Mouse (Mus musculus): ENCODE measurements around the gene Styxl1. TPM values are rescaled to one million over a fixed set of nuclear protein-coding genes. Genes with fewer than 3 reads are reported as not detected.
A peak's percentile ranks its signal among the peaks of the same experiment; 100 is the strongest.

Gene Styxl1
- total RNA-seq, 1 experiment = not detected

GRCm38 (mm10) chr5:135734057-135734680, 44.0 kb downstream of the Styxl1 start:
- H3K4me3 ChIP-seq (ENCODE audit: insufficient read depth in 1 of 2, low read depth in 1 of 2, low read length in 2 of 2, poor library complexity in 1 of 2, severe bottlenecking in 1 of 2) = peak overlapping the region; percentile 49 to 56; a peak in 3 of 4 replicates
- peaks cover 5 to 26% of the 10 kb centered on the region in 2 experiments for H3K4me1 ChIP-seq (ENCODE audit: control insufficient read depth in 2 of 2, insufficient read depth in 2 of 2, low read length in 2 of 2, poor library complexity in 1 of 2)
- in situ Hi-C loops (cut with MboI; ENCODE audit: low sequenced_read_pairs in 2 of 2, unreplicated experiment in 2 of 2) = no loop called here
- no peak overlapping the region for H3K27ac ChIP-seq (ENCODE audit: insufficient read depth, low read depth, low read length, poor library complexity, severe bottlenecking)
- no peak for DNase-seq (ENCODE audit: low read depth, low spot score)
- H3K36me3 ChIP-seq (ENCODE audit: control insufficient read depth, insufficient read depth, low read length, poor library complexity, severe bottlenecking) = peaks cover 62% of the 10 kb centered on the region
- TF ChIP-seq MAFK (IDR thresholded peaks at IDR 0.05; ENCODE audit: insufficient read depth, low read depth, low read length) (no peak), HCFC1 (IDR thresholded peaks at IDR 0.05; ENCODE audit: borderline replicate concordance, insufficient read depth, low read length) (no peak), CHD2 (IDR thresholded peaks at IDR 0.05; ENCODE audit: low read depth, low read length) (no peak), ZC3H11A (IDR thresholded peaks at IDR 0.05; ENCODE audit: borderline replicate concordance, low read depth, low read length) (no peak), ZNF384 (IDR thresholded peaks at IDR 0.05; ENCODE audit: low read depth, low read length) (no peak)
- no peaks in the 10 kb centered on the region for H3K9me3 ChIP-seq (ENCODE audit: control insufficient read depth, insufficient read depth, low read depth, low read length)
- peak overlapping the region; percentile 54 for H3K9ac ChIP-seq (ENCODE audit: insufficient read depth, low read depth, low read length, poor library complexity, severe bottlenecking)

GRCm38 (mm10) chr5:135733071-135733470, 45.1 kb downstream of the Styxl1 start:
- no peak for DNase-seq (ENCODE audit: low read depth, low spot score)
- H3K4me1 ChIP-seq (ENCODE audit: control insufficient read depth in 2 of 2, insufficient read depth in 2 of 2, low read length in 2 of 2, poor library complexity in 1 of 2) = peaks cover 2 to 26% of the 10 kb centered on the region in 2 experiments; a peak in 3 of 4 replicates
- H3K36me3 ChIP-seq (ENCODE audit: control insufficient read depth, insufficient read depth, low read length, poor library complexity, severe bottlenecking) = peaks cover 67% of the 10 kb centered on the region
- TF ChIP-seq ZNF384 (IDR thresholded peaks at IDR 0.05; ENCODE audit: low read depth, low read length) (no peak), HCFC1 (IDR thresholded peaks at IDR 0.05; ENCODE audit: borderline replicate concordance, insufficient read depth, low read length) (no peak), ZC3H11A (IDR thresholded peaks at IDR 0.05; ENCODE audit: borderline replicate concordance, low read depth, low read length) (no peak), MAFK (IDR thresholded peaks at IDR 0.05; ENCODE audit: insufficient read depth, low read depth, low read length) (no peak), CHD2 (IDR thresholded peaks at IDR 0.05; ENCODE audit: low read depth, low read length) (no peak)
- in situ Hi-C loops (cut with MboI; ENCODE audit: low sequenced_read_pairs in 2 of 2, unreplicated experiment in 2 of 2) = no loop called here
- H3K9me3 ChIP-seq (ENCODE audit: control insufficient read depth, insufficient read depth, low read depth, low read length) = no peaks in the 10 kb centered on the region
- peak overlapping the region; percentile 54; the same call in 1 of the 2 replicates for H3K9ac ChIP-seq (ENCODE audit: insufficient read depth, low read depth, low read length, poor library complexity, severe bottlenecking)
- no peak overlapping the region for H3K27ac ChIP-seq (ENCODE audit: insufficient read depth, low read depth, low read length, poor library complexity, severe bottlenecking)
- peak overlapping the region; percentile 49 to 56; a peak in 1 of 4 replicates for H3K4me3 ChIP-seq (ENCODE audit: insufficient read depth in 1 of 2, low read depth in 1 of 2, low read length in 2 of 2, poor library complexity in 1 of 2, severe bottlenecking in 1 of 2)

GRCm38 (mm10) chr5:135731322-135731721, 46.9 kb downstream of the Styxl1 start:
- Histone ChIP-seq H3K4me3 (ENCODE audit: insufficient read depth in 1 of 2, low read depth in 1 of 2, low read length in 2 of 2, poor library complexity in 1 of 2, severe bottlenecking in 1 of 2) (no peak overlapping the region), H3K9me3 (ENCODE audit: control insufficient read depth, insufficient read depth, low read depth, low read length) (no peaks in the 10 kb centered on the region), H3K4me1 (ENCODE audit: control insufficient read depth in 2 of 2, insufficient read depth in 2 of 2, low read length in 2 of 2, poor library complexity in 1 of 2) (peaks cover 2 to 17% of the 10 kb centered on the region in 2 experiments; a peak in 3 of 4 replicates), H3K27ac (ENCODE audit: insufficient read depth, low read depth, low read length, poor library complexity, severe bottlenecking) (no peak overlapping the region), H3K36me3 (ENCODE audit: control insufficient read depth, insufficient read depth, low read length, poor library complexity, severe bottlenecking) (peaks cover 66% of the 10 kb centered on the region), H3K9ac (ENCODE audit: insufficient read depth, low read depth, low read length, poor library complexity, severe bottlenecking) (no peak overlapping the region)
- in situ Hi-C loops (cut with MboI; ENCODE audit: low sequenced_read_pairs in 2 of 2, unreplicated experiment in 2 of 2) = no loop called here
- TF ChIP-seq HCFC1 (IDR thresholded peaks at IDR 0.05; ENCODE audit: borderline replicate concordance, insufficient read depth, low read length) (no peak), ZC3H11A (IDR thresholded peaks at IDR 0.05; ENCODE audit: borderline replicate concordance, low read depth, low read length) (no peak), CHD2 (IDR thresholded peaks at IDR 0.05; ENCODE audit: low read depth, low read length) (no peak)
- DNase-seq (ENCODE audit: low read depth, low spot score) = no peak

- no peak overlapping the region for H3K4me3 ChIP-seq (ENCODE audit: insufficient read depth in 1 of 2, low read depth in 1 of 2, low read length in 2 of 2, poor library complexity in 1 of 2, severe bottlenecking in 1 of 2)
- peaks cover 2 to 14% of the 10 kb centered on the region in 2 experiments; a peak in 2 of 4 replicates for H3K4me1 ChIP-seq (ENCODE audit: control insufficient read depth in 2 of 2, insufficient read depth in 2 of 2, low read length in 2 of 2, poor library complexity in 1 of 2)
- peaks cover 62% of the 10 kb centered on the region for H3K36me3 ChIP-seq (ENCODE audit: control insufficient read depth, insufficient read depth, low read length, poor library complexity, severe bottlenecking)
- TF ChIP-seq HCFC1 (IDR thresholded peaks at IDR 0.05; ENCODE audit: borderline replicate concordance, insufficient read depth, low read length) (no peak), ZC3H11A (IDR thresholded peaks at IDR 0.05; ENCODE audit: borderline replicate concordance, low read depth, low read length) (no peak), CHD2 (IDR thresholded peaks at IDR 0.05; ENCODE audit: low read depth, low read length) (no peak)
- DNase-seq (ENCODE audit: low read depth, low spot score) = no peak
- no peak overlapping the region for H3K9ac ChIP-seq (ENCODE audit: insufficient read depth, low read depth, low read length, poor library complexity, severe bottlenecking)
- in situ Hi-C loops (cut with MboI; ENCODE audit: low sequenced_read_pairs in 2 of 2, unreplicated experiment in 2 of 2) = no loop called here
- no peaks in the 10 kb centered on the region for H3K9me3 ChIP-seq (ENCODE audit: control insufficient read depth, insufficient read depth, low read depth, low read length)
- H3K27ac ChIP-seq (ENCODE audit: insufficient read depth, low read depth, low read length, poor library complexity, severe bottlenecking) = no peak overlapping the region
Measured at GRCm38 (mm10) chr5:135730916-135731315, 47.3 kb downstream of the Styxl1 start.

Measured in ES-E14 (cell line).